Mouse (Mus musculus): ENCODE measurements around the gene Cenpt.

The Cenpt gene

GRCm38 (mm10) chr8:105853178-105853577 is at the start of gene Cenpt:
TSS of gene Cenpt (minus strand) at chr8:105853278.
- in situ Hi-C loops (cut with MboI, MseI) = no loop called here

GRCm38 (mm10) chr8:105900941-105901616 is 48.0 kb upstream of the Cenpt start:
- in situ Hi-C loops (cut with MboI, MseI) = no loop called here

- in situ Hi-C loops (cut with MboI, MseI) = no loop called here
Measured at GRCm38 (mm10) chr8:105900180-105900940, 47.3 kb upstream of the Cenpt start, which contains the start of gene Pskh1. TSS of gene Pskh1 (plus strand) at chr8:105900441.

DNA sequence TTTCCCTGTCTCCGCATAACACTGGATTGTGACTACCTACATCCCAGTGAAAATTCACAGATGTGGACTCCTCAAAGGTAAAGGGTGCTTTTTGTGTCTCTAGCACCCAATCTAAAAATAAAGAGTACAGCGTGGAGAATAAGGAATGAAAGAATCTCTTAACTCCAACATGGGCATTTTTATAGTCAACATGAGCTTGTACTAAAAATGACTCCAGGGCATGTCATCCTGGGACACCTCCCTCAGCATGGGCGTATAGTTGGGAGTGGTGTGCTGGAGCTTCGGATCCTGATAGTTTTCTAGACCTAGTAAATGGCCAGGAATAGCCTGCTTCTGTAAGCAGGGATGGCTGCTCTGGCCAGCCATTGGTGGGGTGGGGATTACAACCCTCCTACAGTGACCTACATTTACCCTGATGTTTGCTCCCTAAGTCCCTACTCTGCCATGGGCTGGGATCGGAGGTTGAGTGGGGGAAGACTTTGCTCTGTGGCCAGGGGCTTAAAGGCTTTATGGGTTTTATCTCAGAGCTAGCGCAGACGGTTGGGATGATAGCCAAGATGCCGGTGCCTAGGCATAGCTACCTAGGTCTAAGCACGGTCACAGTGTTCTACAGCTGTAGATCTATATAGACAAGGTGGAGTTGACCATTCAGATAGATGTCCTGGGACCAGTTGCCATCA is 44.9 kb upstream of the Cenpt start:
- in situ Hi-C loops (cut with MboI, MseI) = no loop called here

- in situ Hi-C loops (cut with MboI, MseI) = loop anchor here (5.0 kb wide), 1 partner anchor 34 kb away; no protein-coding TSS in a partner anchor
Measured at GRCm38 (mm10) chr8:105893339-105893738, 40.3 kb upstream of the Cenpt start, which contains the start of gene Nrn1l. TSS of gene Nrn1l (plus strand) at chr8:105893567.

- in situ Hi-C loops (cut with MboI, MseI) = loop anchor here (5.0 kb wide), 1 partner anchor 35 kb away; no protein-coding TSS in a partner anchor
Measured at GRCm38 (mm10) chr8:105892432-105892831, 39.4 kb upstream of the Cenpt start.

DNA sequence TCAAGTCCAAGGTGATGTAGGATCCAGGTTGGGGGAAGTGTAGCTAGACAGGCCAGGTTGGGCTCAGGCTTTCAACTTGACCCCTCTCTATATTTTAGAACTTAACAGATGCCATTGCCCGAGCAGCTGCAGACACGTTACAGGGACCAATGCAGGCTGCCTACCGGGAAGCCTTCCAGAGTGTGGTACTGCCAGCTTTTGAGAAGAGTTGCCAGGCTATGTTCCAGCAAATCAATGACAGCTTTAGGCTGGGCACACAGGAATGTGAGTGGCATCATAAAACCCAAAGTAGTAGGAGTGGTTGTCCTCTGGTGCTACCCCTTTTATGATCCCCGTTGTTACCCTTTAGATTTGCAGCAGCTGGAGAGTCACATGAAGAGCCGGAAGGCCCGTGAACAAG is 37.8 kb upstream of the Cenpt start:
- in situ Hi-C loops (cut with MboI, MseI) = loop anchor here (5.0 kb wide), 1 partner anchor 36 kb away; no protein-coding TSS in a partner anchor

- in situ Hi-C loops (cut with MboI, MseI) = loop anchor here (5.0 kb wide), 1 partner anchor 37 kb away; no protein-coding TSS in a partner anchor
Measured at GRCm38 (mm10) chr8:105889756-105890465, 36.8 kb upstream of the Cenpt start.

- in situ Hi-C loops (cut with MboI, MseI) = no loop called here
Measured at GRCm38 (mm10) chr8:105880754-105881520, 27.9 kb upstream of the Cenpt start, which contains the start of gene Edc4. TSS of gene Edc4 (plus strand) at chr8:105880881.

DNA sequence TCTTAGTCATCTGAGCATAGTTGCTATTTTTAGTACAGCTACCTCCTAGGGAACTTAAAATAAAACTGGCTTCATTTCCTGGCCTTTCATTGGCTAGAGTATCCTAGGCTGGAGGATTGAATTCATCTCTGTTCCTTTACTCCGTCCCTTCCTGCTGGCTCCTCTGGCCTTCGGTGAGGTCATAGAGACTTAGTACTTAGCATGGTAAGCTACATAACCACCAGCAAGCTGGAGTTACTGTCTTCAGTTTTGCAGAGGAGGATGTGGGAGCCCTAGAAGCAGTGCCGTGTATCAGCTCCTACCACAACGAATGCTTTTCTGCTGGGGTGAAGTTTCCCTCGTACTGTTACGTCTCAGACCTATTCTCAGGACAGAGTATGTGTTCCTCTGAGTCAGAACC is 21.2 kb upstream of the Cenpt start:
- in situ Hi-C loops (cut with MboI, MseI) = no loop called here

DNA sequence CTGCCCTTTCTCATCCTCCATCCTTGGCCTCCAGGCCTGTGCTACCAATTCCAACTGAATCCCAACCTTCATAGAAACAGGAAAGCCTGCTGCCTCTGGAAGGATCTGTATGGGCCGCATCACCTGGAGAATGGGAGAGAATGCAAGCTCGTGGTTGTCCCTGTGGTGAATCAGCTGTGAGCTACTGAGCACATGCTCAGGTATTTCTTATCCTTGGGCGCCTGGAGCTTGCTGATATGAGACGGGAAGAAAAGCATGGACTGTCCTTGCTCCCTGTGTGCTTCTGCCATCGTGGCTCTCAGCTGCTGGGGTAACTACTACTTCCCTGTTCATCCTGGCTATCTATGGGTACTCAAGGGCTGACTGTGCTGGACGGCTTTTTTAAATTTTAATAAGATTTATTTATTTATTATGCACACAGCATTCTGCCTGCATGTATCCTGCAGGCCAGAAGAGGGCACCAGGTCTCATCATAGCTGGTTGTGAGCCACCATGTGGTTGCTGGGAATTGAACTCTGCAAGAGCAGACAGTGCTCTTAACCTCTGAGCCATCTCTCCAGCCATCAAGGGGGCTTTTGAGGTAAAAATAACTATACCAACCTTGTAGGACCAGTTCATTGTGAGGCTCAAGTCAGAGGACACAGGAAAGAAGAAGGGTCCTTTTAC is 13.4 kb upstream of the Cenpt start:
- in situ Hi-C loops (cut with MboI, MseI) = no loop called here

DNA sequence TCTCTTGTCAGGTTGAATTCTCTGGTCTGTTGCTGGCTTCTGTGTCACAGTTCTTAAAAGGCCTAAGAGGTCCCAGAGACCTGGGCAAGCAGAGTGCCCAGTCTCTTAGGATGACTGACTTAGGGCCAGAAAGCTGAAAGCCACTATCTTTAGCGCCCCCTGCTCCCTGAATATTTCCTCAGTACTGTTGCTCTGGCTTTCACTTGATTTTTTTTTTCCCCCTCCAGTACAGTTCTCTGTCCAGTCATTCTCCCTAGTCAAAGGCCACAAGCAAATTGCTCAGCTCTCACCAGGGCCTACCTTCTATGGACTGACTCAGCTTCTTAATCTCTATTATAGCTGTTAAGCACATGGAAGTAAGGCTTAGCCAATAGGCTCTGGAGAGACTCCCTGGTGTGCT is 8.9 kb upstream of the Cenpt start:
- in situ Hi-C loops (cut with MboI, MseI) = loop anchor here (5.0 kb wide), 1 partner anchor 35 kb away; the partner anchor contains the start of genes Ranbp10 and Tsnaxip1

GRCm38 (mm10) chr8:105860143-105860981 is 7.3 kb upstream of the Cenpt start, which contains the start of gene Nutf2:
TSS of gene Nutf2 (plus strand) at chr8:105860580.
- in situ Hi-C loops (cut with MboI, MseI) = loop anchor here (5.0 kb wide), 1 partner anchor 33 kb away; the partner anchor contains the start of genes Ranbp10 and Tsnaxip1

DNA sequence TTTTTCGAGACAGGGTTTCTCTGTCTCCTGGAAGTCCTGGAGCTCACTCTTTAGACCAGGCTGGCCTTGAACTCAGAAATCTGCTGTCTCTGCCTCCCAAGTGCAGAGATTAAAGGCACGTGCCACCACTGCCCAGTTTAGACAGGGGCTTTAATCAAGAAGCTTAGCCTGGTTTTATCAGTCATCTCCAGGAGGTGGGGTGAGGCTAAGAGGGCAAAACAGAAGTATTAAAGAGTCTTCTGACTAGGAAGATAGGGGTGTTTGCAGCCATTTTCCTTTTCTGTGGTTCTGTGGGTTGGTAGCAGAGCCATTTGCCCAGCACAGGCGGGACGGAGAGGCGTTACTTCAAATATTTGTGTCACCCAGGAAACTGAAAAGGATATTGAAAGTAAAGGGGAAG is 6.2 kb upstream of the Cenpt start:
- in situ Hi-C loops (cut with MboI, MseI) = no loop called here

DNA sequence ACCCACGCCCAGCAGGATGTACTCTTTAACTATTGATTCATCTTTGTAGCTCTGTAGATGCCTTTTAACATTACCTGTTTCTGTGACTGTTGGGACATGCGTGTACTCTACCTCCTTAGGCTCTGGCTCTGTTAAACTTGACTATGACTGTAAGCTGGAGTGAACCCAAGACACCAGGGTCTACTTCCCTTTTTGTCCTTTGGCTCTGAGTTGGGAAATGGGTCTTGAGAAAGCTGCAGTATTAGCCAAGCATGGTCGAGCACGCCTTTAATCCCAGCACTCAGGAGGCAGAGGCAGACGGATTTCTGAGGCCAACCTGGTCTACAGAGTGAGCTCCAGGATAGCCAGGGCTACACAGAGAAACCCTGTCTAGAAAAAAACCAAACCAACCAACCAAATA is 5.4 kb upstream of the Cenpt start:
- in situ Hi-C loops (cut with MboI, MseI) = no loop called here

DNA sequence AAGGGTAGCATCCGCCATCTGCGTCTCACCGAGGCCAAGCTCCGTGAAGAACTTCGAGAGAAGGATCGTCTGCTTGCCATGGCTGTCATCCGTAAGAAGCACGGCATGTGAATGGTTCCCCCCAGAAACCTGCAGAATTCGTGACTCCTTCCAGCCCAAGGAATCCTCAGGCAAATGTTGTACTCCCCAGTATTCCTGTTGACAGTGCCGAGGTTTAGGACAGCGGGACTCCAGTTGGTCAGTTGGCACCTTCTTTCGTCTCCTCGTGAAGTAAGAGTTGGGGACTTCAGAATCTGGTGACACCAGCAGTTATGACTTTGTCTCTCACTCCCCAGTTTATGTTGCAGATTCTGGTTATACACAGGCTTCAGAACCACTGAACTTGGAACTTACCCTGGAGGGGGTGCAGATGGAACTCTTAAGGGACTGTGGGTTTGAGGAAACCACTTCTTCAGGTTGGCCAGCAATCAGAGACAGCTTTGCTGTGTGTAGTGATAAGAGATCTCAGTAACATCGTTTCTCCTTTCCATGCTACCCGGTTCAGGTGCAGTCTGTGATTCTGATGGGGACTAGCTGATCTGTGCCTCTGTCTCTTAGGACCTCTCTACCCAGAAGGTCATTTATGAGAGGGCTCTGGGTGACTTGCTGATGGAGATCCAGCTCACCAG is 3.2 kb upstream of the Cenpt start:
- in situ Hi-C loops (cut with MboI, MseI) = no loop called here

- in situ Hi-C loops (cut with MboI, MseI) = no loop called here
Measured at GRCm38 (mm10) chr8:105855248-105856167, 2.4 kb upstream of the Cenpt start.
